Mouse (Mus musculus) cerebellum, adult 2 months (tissue): ENCODE measurements at regions not wholly inside any gene's neighbourhood (a gene's known extent, or its start where the extent isn't known, plus 50 kb on each side); places are given as distances from the start of the nearest gene placed in this dataset.

ENCODE experiments used
- CTCF ChIP-seq: fragments of 200-500 bp; IDR thresholded peaks from 2 replicates; pipeline ENCODE4 v1.5.1; 2011; ENCODE audit warnings: low read depth, mild to moderate bottlenecking, control low read depth, low read length, moderate library complexity, borderline replicate concordance; ENCODE audit not compliant: insufficient read depth
- POLR2A ChIP-seq: fragments of 200-500 bp; IDR thresholded peaks from 2 replicates; pipeline ENCODE4 v1.6.1; 2011; ENCODE audit warnings: low read length, control low read depth, borderline replicate concordance; ENCODE audit not compliant: insufficient read depth

- TF ChIP-seq CTCF, result no peak
- no peak for TF ChIP-seq POLR2A
Measured at GRCm38 (mm10) chr14:120722546-120723112, 188.4 kb upstream of the Ipo5 start.
